Mouse (Mus musculus) cerebral cortex, adult 2 months (tissue): ENCODE data around the gene Nanos3.

ENCODE experiments used
- WGBS: fragments of 180-500 bp; shearing (Covaris S2); methylation state at CpG from one replicate; pipeline ENCODE4 v1.1.7; 2018; 5-methylcytosine and 5-hydroxymethylcytosine counted together

The Nanos3 gene

DNA sequence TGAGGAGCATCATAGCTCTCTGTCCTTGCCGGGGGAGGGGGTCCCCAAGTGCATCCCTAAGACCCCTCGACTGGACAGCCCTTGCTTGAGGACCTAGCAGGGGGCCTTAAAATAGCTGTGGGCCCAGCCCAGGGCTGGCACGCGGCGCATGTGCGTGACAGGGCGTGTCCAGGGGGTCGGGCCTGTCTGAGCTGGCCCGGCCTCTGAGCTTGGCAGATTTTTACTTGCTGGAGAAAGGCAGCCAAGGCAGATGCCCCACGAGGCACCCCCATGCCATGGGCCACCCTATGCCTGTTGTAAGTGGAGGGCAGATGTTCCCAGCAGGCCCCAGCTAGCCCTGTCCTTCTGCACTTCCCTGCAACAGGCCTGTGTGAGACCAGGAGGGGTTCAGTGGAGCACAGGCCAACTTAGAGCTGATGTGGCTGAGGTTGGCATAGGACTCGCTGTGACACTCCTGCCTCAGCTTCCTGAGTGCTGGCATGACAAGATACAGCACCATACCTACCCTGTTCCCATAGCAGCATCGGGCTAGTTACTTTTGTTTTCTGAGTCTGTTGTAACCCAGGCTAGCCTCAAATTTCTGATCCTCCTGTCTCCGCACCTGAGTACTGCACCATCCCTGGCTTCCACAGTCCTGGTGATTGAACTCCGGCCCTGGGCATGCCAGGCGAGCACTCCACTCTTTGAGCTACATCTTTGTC is 16.7 kb upstream of the Nanos3 start:
- 38% methylated on average over 15 of the region's 15 CpGs for WGBS

DNA sequence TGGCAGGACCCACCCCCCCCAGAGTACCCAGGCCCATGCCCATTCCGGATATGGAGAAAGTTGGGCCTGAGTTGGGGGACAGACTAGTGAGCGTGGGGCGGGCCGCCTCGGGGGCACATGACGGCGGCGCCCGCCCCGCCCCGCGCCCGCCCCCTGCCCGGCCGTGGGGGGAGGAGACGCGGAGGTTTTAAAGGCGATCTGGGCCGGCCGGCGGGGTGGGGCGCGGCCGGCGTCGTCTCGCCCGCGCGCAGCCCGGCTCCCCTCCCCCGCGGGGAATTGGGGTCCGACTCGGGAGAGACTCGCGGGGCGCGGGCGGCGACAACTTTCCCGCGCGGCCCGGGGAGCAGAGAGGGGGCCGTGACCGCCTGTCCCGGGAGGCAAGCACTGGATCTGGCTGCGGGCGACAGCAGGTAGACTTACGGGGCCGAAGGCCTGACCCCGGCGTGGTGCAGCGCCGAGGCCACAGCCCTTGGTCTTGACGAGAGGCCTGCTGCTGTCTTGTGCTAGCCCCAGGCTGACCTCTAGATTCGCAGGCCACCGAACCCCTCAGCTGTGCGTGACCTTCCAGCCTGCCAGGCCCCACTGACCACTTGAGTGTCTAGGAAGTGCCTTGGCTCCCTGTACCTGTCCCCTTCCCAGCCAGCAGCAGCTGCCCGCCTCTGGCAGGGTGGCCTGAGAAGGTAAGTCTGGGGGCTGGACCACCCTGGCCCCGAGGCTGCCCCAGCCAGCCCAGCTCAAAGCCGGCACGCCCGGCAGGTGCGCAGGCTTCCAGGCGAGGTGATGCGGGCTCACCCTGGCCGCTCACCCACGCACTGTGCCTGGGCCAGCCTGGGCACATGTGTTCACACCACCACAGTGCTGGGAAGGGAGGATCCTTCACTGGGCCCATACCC is 15.9 kb upstream of the Nanos3 start:
- WGBS, result 10% methylated on average over 67 of the region's 70 CpGs

DNA sequence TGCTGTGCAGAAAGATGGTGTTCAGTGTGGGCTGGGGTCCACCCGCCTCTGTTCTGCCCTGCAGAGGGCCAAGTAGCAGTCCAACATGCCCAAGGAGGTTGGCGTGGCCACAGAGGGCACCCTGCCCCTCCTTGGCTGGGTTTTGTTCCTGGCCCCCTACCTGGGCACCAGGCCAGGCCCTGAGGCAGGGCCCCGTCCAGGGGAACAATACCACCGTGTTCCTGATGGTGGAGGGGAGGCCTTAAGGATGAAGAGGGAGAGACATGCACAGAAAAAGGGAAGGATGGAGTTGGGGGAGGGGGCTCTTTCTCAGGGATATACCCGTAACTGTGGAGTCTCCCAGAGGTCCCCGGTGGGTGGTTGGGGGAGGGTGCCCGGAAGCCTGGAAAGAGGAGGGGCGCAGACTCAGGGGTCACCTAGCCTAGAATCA is 15.1 kb upstream of the Nanos3 start:
- WGBS, result 20% methylated on average over 8 of the region's 8 CpGs

DNA sequence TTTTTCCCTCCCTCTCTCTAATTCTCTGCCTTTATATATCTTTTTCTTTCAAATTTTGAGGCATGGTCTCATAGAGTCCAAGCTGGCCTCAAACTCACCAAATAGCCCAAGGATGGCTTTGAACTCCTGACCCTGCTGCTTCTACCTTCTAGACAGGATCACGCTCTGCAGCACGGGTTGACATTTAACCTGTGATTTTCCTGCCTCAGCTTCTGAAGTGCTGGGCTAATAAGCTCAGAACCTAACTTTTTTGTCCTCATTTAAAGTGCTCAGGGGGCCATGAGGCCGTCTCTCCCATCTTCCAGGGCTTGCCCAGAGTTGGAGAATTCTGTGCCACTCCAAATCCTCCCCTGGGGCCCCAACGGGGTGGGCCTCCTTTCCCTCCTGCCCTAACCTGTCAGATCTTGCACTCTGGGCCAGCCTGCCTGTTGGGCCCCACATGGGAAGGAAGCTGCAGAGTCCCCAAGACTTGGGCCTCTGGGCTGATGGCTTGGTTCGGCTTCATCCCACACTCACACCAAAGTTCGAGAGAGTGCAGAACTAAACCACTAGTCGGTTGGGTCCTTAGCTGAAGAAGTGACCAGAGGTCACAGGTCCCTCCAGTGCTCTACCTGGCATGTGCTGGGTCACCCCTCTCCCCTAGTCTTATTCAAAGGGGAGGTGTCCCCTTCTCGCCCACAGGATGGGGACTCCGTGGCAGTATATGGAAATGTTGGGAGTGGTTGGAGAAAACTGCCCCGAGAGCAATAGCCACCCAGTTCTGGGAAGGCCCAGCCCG is 14.5 kb upstream of the Nanos3 start:
- WGBS, result 60% methylated on average over 11 of the region's 11 CpGs

DNA sequence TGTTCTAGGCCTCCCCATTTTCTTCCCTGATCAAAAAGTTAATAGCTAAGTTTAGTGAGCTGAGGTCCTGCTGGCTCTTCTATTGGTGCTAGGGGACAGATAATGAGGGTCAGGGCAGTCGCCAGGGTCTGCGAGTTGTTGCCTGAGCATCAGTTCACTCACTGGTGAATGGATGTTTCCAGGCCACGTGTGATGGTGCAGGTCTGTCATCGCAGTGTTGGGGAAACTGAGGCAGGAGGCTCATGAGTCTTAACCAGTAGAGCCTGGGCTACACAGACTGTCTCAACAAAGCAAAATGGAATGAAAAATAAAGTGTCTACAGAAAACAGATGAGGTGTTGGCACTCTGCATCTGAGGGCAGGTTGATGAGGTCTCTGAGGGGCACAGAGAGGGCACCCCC is 13.9 kb upstream of the Nanos3 start:
- WGBS, result 43% methylated on average over 4 of the region's 4 CpGs

DNA sequence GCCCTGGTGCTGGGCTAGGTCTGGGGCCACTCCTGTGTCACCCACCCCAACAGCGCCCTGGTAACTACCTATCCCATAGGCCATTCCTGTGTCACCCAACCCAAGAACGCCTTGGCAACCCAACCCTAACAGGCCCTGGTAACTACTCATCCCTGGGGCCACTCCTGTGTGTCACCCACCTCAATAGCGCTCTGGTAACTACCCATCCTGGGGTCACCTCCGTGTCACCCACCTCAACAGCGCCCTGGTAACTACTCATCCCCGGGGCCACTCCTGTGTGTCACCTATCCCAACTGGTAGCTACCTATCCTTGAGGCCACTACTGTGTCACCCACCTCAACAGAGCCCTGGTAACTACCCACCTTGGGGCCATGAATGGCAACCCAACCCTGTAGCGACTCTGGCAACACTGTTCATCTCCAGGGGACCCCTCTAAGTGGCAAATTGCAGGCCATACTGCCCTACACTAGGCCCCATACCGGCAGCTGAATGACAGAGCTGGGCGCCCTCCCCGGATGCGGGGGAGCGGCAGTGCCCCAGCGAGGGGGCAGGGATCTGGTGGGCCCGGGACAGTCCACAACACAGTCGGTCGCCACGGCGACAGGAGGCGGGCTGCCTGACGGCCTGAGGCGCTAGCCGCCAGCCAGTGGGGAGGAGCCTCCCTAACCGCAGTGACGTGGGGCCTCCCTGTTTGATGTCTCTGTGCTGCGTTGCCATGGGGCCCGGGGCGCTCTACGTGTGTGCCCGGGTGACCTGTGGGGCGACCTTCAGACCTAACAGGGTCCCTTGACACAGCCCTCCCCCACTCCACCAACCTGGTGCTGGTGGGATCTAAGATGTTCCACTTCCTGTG is 13.1 kb upstream of the Nanos3 start:
- 5% methylated on average over 30 of the region's 30 CpGs for WGBS

DNA sequence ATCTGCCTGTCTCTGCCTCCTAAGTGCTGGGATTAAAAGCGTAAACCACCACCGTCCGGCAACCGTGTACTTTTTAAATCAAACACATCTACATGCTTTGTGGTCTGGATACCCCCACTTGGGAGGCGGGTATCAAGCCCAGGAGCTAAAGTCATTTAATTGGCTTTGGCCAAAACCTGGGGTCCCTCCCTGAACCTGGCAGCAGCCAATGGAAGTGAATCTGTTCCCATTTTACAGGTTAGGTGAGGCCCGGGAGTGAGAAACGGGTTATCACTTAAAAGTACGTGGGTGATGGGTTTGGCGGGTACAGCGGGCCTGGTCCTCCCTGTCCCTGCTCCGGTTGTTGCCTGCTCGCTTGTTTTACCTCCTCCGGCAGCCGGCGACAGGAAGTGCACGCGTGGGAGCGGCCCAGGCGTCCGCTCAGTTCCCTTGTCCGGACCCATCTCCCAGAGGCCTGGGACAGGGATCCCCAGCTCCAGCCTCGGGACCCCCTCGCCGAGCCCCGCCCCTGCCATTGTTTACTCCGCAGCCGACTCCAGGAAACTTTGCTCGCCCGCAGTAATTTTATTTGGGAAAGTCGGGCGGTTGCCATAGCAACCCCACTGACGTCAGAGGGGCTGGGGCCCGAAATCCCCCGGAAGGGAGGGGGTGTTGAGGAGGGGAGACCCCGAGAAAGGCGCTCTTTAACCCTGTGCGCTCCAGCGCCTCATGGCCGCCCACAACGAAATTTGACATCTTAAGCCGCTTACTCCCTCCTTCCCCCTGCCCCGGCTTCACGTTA is 12.3 kb upstream of the Nanos3 start:
- WGBS, result 7% methylated on average over 43 of the region's 43 CpGs

DNA sequence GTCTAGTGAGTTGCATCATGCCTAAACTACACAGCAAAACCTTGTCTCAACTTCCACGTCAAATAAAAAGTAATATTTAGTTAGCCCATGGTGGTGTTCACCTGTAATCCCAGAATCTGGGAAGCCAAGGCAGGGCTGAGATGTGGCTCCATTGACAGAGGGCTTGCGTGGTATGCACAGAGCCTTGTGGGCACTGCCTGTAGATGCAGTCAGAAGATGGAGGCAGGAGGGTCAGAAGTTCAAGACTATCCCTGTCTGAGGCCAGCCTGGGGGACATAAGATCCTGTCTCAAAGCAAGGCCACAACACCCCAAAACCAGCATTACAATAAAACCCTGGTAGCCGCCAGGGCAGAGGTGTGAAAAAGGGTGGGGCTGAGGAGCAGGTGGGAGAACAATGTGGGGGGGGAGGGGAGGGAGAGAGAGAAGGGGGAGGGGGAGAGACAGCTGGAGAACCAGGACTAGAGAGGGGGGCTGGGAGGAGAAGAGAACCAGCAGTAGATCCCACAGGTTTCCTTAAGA is 9.3 kb upstream of the Nanos3 start:
- 83% methylated on average over 3 of the region's 3 CpGs for WGBS

DNA sequence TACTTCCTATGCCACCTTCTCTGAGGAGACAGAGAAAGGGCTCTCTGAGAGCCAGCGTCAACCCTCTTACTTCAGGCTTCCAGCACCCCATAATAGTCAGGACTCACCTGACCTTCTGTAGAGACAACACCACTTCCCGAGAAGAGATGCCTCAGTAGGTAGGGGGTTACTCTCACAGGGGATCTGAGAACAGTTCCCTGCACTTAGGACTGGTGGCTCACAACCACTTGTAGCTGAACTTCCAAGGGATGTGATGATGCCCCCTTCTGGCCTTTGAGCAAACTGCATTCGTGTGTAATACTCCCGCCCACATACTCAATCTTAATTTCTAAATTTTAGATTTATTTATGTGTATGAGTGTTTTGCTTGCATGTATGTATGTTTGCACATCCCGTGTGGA is 8.5 kb upstream of the Nanos3 start:
- 91% methylated on average over 5 of the region's 5 CpGs for WGBS

DNA sequence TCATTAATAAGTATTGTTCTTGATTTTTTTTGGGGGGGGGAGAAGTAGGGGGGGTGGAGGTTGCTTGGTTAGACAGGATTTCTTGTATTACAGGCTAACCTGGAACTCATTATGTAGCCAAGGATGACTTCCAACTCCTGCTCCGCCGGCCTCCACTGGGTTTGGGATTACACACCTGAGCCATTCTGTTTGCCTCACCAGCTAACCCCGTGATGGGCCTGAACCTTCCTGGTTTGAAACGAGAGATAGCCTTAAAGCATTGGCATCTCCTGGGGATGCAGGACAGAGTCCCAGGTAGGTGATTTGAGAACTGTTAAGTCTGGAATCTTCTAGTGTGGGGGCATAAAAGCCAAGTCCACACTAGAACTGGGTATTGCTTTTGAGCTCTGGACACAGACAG is 8.1 kb upstream of the Nanos3 start:
- WGBS, result 82% methylated on average over 4 of the region's 4 CpGs

DNA sequence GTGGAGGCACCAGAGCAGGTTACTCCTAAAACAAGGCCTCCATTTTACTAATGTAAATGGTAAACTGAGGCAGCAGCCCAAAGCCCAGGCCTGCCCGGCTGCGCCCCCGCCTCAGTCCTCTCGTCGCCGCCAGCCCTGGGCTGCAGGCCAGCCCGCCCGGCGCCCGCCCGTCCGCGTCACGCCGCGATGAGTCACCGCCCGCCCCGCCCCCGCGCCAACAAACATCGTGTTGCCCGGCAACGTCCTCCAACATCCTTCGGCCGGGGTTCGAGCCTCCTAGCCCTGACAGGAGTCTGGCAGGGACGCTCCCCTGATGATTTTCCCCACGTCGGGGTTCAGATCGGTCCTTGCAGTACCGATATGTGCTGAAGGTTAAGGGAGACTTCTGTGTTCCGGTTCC is 7.5 kb upstream of the Nanos3 start:
- 6% methylated on average over 33 of the region's 33 CpGs for WGBS

DNA sequence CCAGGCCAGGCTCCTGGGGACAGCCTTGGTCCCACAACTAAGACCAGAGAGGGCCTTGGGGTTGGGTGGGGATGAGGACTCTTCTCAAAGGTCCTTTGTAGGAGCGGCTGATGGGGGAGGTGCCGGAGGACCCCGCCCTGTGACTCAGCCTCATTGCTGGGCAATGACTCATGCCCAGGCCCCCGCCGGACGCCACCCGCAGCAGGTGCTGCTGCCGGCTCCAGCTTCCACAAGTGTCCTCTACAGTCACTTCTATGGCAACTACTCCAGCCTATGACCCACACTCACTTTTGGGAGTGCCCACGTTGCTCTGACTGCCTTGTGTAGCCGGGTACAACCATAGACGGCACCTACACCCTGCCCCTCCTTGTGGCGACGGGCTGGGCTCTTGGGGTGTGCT is 7.0 kb upstream of the Nanos3 start:
- WGBS, result 22% methylated on average over 13 of the region's 13 CpGs

DNA sequence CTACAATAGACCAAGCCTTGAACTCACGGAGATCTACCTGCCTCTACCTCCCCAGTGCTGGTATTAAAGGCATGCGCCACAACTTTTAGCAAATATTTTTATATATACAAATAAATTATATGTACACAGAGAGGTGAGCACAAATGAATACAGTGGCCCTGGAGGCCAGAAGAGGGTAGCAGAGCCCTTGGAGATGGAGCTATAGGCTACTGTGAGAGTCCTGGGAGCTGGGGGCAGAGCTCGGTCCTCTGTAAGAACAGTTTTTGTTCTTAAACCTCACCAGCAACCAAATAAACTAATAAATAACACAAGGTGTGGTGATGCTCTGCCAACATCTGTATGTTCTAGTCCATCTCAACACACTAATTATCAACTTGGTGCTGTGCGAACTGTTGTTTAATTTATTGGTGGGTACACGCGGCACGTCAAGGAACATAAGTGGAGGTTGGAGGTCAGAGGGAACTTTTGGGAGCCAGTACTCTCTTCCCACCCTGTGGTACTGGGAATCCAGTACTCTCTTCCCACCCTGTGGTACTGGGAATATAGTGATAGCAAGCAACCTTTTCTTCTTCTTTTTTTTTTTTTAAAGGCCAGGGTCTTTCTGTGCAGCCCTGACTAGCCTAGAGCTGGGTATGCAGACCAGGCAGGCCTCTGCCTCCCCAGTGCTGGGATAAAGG is 5.3 kb upstream of the Nanos3 start:
- 97% methylated on average over 7 of the region's 7 CpGs for WGBS

DNA sequence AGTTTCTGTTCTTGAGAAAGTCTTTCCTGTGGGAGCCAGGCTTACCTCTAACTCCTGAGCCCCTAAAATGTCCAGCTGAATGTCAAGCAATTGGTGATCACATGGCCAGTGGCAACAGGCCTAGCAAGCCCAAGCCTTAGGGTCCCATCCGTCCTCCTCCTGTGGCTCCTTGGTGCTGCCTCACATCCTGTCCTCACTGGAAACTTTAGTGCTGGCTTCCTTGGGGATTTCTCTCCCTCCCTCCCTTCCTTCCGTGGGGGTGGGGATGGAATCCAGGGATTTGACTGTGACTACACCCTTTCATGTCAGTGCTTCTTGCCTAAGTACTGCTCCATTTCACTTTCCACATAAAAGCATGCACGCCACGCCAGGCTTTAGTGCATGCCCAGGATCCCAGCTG is 4.6 kb upstream of the Nanos3 start:
- 63% methylated on average over 4 of the region's 4 CpGs for WGBS

DNA sequence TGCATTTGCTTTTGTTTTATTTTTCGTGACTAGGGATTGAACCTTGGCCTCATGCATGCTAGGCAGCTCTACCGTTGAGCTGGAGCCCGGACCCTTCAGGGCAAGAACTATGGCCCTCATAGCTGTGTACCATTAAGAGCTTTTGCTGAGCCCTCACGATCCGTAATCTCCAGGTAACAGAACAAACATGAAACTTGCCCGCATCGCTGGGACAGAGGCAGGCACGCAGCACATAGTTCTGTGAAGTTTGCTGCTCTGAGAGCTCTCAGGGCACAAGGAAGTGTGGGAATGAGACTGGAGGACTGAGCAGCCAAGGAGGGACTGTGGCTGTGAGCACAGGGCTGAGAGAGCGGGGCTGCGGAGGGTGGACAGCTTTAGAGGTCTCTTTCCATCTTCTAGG is 3.7 kb upstream of the Nanos3 start:
- 96% methylated on average over 10 of the region's 10 CpGs for WGBS

DNA sequence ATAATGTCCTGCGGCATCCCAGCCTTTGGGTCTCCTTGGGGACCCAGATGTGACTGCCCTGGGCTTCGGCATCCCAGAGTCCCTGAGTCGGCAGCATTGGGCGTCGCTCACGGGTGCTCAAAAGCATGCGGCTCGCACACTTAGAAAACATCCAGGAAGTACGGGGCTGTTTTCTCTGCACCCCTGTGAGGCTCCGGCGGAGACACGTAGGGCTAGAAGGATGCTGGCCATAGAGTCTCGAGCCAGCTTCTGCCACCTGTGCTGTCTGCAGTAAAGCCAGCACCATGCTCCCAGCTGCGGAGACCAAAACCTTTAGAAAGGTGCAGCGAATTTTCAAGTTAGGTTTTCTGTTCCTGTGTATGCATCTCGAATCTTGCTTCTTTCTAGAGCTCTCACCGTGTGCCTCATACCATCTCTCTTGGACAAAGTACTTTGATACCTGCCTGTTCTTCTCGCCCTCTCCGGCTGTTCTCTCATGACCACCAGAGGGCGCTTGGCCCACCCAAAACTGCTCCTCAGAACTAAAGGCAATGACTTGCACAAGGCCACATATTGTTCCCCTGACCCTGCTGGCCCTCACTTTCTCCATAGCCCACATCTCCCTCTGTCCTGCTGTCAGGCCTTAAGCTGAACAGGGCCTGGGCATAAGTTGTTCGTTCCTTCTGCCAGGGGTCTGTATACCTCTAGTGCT is 2.2 kb upstream of the Nanos3 start:
- WGBS, result 10% methylated on average over 21 of the region's 21 CpGs

DNA sequence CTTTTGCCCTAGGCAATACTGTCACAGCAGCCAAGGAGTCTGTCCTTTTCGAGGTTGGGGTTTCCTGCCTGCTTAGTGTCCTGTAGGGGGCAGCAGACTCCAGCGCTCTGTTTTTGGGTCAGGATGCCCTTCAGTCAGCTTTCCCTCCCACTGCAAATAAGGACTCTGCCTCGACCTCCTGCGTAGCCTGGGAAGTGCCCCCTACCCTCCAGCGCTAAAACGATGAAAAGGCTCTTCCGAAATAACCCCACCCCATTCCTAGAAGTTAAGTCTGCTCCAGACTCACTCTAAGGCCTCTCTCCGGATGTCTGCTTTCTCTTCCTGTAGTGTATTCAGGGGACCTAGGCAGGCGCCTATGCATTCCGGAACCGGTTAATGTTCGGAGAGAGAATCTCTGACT is 1.5 kb upstream of the Nanos3 start:
- WGBS, result 1% methylated on average over 12 of the region's 12 CpGs

DNA sequence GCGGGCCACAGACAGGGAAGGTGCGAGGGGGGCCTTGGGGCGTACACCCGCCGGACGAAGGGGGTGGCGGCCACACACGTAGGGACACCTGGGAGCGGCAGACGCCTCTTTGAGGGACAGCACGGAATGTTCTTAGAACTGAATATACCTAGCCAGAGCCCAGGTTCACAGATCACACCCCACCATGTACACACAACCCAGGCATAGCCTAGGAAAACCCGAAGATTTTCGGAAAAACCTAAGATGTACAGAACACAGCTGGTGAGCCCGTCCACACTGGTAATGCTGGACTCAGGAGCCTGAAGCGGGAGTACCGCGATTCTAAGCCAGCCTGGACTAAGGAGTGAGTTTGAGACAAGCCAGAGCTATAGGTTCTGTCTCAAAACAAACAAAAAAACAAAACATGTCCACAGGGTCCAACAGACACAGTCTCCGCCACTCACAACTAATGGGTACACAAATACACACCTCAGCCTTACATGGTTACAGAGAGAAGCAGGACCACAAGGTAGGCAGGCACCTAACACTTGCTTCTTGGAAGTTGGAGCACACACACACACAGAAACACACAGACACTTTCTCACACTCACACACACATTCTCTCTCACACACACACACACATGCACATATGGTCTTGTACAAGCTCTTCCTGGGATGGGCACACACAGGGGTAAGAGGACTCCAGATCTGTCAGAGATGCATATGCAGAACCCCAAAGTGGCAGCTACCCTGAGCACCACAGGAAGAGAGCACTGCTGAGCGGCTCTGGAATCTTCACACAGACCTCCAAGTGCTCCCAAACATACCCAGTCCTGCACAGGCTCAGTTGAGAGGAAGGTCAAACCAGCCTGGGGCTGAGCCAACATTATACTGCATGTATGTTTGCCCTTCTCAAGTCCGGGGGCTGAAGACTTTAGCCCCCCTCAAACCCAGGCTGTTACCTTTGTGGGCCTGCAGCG is 653 bp downstream of the Nanos3 start:
- 24% methylated on average over 21 of the region's 21 CpGs for WGBS
